Mouse (Mus musculus): ENCODE results near the gene Dnaaf5.

The Dnaaf5 gene

DNA sequence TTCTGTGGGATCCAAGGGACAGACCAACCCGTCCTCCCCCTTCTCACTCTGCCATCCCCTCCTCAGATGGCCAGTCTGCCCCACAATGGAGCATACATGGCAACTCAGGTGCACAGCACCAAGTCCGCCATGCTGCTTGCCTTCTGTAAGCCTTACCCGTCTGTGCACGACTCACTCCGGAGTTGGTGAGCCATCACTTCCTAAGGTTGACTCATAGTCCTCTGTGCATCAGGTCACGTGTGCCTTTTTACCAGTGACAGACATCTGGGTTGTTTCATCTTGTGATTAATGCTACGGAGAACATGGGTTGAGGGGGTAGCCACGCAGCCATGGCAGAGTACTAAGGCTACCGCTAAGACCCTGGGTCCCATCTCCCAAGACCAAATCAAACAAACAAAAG lies 9.4 kb upstream of the Dnaaf5 start:
- peak; percentile 49 for DNase-seq (ENCODE audit: extremely low read depth, insufficient read length, low spot score)

DNA sequence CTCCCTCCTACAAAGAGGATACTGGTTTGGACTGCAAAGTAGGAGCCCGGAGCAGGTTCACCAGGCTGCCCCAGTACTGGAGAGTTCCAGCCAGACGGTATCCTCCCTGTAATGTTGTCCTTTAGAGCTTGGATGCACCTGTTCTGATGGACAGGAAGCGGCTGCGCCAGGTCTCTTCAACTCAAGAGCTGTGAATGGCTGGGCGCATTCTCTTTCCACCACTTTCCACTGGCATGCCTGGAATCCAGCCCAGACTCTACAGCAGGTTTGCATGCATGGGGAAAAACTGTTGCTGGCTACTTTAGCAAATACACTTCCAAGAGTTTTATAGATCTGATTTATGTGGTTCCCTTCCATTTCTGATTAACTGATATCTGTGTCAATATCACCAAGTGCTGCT lies 8.7 kb upstream of the Dnaaf5 start:
- DNase-seq (ENCODE audit: extremely low read depth, insufficient read length, low spot score): no peak

DNA sequence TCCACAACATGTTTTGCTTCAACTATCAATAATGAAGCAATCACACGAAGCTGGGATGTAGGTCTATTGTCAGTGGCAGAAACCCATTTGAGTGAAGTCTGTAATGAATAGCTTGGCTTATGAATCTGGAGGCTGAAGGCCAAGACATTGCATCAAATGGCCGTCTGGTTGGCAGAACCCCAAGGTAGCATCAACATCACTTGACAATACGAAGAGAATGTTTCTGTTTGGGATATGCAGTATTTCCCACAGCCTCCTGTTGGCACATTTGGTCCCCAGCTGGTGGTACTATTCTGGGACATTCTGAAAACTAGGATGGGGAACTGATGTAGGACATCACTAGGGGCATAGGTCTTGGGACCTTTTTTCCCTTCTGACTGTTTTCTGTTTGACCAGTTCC lies 6.1 kb upstream of the Dnaaf5 start:
- DNase-seq (ENCODE audit: extremely low read depth, insufficient read length, low spot score): no peak

DNA sequence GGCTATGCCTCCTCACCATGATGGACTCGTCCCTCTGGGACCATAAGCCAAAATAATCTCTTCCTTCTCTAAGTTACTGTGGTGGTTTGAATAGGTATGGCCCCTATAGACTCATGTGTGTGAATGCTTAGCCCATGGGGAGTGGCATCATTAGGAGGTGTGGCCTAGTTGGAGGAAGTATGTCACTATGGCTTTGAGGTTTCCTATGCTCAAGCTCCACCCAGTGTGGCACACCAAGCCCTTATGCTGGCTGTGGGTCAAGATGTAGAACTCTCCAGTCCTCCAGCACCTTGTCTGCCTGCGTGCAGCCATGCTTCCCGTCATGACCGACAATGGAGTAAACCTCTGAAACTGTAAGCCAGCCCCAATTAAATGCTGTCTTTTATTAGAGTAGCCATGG lies 4.3 kb upstream of the Dnaaf5 start:
- no peak for DNase-seq (ENCODE audit: extremely low read depth, insufficient read length, low spot score)

DNA sequence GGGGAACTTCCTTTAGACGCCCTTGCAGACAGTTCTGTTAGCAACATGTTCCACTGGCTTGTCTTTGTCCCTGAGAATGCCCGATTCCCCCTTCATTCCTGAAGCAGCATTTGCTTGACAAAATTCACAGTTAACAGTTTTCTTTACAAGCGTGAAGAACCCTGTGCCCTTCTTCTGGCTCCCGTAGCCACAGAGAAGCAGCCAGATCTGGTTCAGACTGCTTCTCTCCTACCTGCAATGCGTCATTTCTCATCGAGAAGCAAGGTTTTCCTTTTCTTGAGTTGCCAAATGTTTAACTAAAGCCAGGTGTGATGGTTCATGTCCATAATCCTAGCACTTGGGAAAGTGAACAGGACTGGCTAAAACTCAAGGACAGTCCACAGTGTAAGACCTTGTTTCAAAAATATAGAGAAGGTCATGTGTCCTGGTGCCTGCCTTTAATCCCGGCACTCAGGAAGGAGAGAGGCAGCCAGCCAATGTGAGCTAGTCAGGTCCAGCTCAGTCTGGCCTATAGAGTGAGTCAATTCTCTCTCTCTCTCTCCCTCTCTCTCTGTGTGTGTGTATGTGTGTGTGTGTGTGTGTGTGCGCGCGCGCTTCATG lies 3.4 kb upstream of the Dnaaf5 start:
- DNase-seq (ENCODE audit: extremely low read depth, insufficient read length, low spot score): no peak

DNA sequence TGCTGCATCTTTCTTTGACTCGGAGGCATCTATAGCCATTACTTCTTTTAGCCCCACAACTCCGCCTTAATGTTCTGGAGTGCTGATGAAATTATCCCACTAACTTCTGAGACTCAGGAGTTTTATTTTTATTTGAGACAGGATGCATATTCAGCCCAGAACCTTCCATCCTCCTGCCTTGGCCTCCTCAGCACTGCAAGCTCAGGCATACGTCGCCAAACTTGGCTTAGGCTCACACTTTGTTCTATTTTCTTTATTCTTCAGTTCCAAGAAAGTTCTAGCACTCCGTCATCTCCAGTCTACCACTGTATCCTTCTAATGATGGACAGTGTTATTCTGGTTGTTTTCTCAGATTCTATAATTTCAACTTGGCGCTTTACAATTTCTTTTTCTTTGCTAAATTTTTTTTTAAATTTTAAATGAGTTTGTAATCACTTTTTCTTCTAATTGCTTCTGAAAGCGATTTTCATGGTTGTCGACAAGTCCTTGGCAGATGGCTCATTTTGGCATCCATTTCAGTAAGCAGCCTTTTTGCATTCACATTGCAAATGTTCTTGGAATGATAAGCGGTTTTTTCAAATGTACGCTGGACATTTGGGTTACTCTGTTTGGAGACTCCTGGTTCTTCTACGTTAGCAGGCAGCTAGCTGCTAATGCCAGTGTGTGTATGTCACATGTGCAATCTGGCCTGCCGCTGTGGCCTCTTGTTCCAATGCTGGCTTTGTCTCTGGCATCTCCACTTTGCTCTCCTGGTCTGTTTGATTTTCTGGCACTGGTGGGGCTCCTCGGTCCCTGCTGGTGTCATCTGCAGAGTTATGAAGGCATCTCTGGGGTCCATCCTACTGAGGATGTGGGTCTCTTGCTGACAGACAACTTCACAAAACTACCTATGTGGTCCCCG lies 2.6 kb upstream of the Dnaaf5 start:
- no peak for DNase-seq (ENCODE audit: extremely low read depth, insufficient read length, low spot score)

DNA sequence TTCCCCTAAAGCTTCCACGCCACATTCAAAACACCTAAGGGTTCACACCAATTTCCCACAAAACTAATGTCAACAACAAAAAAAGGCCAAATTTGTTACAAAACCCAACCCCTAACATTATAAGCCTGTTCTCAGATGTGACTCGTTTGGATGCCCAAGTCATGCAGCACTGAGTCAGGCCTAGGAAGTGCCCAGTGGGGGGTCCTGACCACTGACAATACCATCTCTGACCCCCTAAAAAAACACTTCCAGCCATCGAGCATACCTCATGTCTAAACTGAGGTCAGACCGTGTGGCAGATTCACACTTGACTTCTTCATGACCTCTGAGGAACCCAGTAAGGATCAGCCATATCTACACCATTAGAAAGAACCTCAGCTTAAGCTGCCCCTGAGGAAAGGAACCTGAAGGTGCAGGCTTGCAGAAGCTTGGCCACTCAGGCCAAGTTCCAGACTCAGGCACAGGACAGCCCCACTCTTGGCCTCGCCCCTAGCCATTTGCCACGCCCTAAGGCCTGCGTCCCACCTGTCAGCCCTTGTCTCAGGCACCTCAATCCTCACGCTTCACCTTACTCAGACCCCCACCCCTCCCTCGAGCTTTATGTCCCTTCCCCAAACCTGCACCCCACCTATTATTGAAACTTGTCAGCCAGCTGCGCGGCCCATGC lies 884 bp upstream of the Dnaaf5 start:
- DNase-seq (ENCODE audit: extremely low read depth, insufficient read length, low spot score): no peak

DNA sequence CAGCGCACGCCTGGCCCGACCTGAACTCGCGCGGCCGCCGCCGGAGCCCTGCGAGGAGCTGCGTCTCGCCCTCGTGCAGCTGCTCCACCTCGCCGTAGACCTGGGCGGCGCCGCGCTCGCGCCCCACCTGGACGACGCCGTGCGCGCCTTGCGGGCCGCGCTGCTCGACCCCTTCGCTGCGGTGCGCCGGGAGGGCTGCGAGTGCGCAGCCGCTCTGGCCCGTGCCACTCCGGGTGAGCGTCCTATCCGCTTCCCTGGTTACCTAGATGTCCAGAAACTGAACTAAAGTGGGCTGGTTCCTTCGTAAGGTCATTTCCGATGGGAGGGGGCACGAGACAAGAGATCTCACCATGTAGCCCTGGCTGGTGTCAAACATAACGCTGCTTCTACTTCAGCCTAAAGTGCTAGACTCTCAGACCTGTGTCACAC lies 594 bp downstream of the Dnaaf5 start:
- DNase-seq (ENCODE audit: extremely low read depth, insufficient read length, low spot score): no peak

DNA sequence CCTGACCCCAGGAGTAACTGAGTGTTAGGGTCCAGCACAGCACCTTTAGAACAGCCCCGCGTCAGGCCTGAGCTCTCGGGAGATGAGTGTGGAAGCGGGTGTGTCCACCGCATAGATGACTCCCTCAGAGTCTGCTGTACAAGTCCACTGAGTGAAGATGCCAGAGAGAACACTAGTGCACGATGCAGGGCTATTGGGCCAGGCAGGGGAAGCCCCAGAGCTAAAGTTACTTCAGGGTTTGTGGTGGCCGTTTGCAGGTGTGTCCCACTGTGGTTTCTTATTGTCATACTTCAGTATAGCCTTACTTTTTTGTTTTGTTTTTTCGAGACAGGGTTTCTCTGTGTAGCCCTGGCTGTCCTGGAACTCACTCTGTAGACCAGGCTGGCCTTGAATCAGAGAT lies 10.9 kb downstream of the Dnaaf5 start:
- DNase-seq (ENCODE audit: extremely low read depth, insufficient read length, low spot score): no peak

DNA sequence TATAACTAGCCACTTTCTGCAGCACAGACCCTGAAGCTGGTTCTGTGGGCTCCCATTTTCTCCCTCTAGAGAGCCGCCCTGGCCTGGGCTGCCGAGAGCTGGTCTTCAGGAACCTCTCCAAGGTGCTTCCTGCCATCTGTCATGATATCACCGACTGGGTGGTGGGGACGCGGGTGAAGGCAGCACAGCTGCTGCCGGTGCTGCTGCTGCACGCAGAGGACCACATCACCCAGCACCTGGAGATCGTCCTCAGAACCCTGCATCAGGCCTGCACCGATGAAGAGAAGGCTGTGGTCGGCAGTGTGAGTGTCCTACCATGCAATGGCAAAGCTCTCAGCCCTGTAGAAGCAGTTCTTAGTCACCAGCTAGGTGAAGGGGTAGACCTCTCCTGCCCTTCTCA lies 11.6 kb downstream of the Dnaaf5 start:
- DNase-seq (ENCODE audit: extremely low read depth, insufficient read length, low spot score): no peak

DNA sequence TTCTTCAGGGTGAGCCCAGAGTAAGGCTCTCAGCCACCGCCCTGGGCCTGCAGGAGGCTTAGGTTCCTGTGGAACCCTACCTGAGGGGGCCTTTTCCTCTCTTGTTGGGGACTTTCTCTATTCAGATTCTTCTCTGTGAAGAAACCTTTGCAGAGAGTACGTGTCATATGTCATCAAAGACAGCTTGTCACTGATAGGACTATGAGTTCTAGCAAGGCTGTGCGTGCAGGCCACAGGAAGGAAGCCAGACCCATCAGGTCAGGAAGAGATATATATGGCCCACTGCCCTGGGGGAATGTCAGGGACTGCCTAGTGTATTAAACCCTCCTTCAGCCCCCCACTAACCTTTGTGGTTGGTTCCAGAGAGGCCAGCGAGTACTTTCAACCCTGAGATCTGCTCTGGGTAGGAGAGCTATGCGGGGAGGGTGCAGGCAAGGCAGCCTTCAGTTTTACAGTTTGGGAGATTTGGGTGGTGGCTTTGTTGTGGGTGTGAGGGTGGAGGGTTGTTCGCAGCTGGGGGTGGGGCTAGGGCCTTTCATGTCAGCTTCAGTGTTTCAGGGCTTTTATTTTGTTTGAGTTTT lies 16.8 kb downstream of the Dnaaf5 start:
- DNase-seq (ENCODE audit: extremely low read depth, insufficient read length, low spot score): no peak

DNA sequence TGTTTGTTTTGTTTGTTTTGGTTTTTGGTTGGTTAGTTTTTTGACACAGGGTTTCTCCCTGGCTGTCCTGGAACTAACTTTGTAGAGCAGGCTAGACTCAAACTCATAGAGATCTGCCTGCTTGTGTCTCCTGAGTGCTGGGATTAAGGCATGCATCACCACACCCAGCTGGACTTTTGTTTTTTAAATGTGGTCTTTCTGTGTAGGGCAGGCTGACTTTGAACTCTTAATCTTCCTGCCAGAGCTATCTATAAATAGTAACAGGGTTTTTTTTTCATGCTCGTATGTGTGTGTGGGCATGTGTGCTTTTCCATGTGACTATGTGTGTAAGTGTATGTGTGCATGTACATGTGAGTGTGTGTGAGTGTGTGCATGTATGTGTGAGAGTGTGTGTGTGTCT lies 17.5 kb downstream of the Dnaaf5 start:
- no peak for DNase-seq (ENCODE audit: extremely low read depth, insufficient read length, low spot score)

DNA sequence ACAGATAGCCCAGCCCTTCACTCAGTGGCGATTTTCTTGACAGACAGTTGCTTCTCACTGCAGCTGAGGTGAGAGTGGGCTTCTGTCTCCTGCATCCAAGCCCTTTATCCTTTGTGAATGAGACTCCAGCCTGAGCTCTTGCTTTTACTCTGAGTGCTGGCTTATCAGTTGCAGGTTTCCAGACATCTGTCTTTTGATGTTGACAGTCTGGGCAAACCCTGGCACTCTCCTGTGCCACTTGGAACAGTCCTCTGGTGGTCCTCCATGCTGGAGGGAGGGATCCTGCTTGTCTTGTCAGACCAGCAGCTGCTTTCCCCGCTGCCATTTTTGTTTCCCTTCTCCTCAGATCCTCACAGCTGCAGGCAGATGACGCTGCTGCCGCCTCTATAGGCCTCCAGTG lies 21.9 kb downstream of the Dnaaf5 start:
- DNase-seq (ENCODE audit: extremely low read depth, insufficient read length, low spot score): no peak

DNA sequence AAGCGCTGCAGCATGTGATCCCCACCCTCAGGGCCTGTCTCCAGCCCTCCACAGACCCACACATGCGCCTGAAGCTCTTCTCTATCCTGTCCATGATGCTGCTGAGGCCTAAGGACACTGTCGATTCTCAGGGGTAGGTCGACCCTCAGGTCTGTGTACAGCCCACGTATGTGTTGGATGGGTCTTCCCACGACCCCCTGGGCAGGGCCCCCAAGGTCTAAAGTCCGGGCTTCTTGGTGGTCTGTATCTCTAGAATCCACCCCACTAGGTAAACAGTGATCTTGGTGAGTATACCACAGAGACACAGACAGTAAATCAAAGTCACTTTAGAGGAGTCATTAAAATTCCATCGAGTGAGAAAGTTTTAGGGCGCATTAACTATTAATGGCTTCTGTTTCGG lies 24.1 kb downstream of the Dnaaf5 start:
- no peak for DNase-seq (ENCODE audit: extremely low read depth, insufficient read length, low spot score)

DNA sequence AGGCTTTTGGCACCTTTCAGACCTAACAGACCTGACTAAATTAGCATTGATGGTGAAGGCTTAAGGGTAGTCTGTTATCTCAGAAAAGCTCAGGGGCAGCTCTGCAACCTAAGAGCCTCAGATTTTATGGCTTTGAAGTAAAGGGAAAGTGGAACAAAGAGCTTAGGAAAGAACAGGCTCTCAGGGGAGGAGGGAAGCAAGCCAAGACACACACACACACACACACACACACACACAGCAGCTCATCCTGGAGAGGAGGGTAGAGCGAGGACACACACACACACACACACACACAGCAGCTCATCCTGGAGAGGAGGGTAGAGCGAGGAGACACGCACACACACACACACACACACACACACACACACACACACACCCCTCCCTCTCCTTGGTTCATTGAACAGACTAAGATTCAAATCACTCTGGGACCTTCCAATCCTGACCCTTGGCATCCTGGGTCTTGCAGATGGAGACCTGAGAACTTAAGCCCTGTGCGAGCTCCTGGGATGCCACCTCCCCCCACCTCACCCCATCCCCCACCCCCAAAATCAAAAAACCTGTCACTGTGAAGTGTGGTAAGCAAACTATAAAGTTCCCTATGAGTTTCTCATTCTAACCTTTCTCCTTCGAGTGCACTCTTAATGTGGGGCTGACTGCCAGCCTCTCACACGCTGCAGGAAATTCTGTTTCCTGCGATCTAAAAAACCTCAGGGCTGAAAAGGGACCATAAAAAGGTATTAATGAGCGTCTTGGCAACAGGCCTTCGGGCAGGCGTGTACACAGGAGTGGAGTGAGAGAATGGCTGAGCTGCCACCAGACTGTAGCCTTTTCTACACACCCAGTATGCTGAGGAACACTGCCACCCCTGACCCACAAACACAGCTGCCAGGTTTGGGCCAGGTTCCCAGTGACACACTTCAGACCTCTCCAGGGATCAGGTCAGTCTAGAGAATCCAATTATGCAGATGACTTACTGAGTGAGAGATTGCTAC lies 24.8 kb downstream of the Dnaaf5 start:
- DNase-seq (ENCODE audit: extremely low read depth, insufficient read length, low spot score): no peak

DNA sequence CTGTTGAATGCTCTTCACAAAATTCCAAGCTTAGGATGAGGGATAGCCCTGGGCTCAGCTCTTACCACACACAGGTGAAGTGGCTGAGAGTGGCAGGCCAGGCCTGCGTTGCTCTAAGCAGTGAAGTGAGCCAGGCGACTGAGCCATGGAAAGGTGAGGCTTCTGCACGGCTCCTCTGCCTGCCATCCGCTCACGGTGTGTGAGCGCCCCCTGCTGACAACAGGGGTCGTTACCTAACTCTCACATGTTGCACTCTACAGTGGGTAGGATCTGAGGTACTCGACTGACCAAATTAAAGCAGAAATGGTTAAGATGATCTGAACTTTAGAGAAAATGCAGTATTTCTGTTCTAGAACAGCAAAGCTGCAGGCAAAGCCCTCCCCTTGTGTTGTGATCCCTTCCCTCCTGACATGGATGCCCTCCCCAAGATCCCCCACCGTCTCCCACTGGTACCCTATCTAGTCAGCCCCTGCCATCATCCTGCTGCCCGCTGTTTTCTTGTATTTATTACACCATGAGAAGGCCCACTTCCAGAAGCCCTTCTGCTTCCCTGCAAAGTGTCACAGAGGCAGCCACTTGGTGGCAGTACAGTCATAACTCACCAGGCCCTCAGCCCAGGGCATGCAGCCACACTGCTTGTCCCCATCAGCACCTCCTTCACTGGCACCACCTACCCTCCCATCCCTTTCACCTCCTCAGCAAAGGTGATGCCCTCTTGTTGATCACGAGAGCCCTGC lies 29.0 kb downstream of the Dnaaf5 start:
- DNase-seq (ENCODE audit: extremely low read depth, insufficient read length, low spot score): peak; percentile 45

DNA sequence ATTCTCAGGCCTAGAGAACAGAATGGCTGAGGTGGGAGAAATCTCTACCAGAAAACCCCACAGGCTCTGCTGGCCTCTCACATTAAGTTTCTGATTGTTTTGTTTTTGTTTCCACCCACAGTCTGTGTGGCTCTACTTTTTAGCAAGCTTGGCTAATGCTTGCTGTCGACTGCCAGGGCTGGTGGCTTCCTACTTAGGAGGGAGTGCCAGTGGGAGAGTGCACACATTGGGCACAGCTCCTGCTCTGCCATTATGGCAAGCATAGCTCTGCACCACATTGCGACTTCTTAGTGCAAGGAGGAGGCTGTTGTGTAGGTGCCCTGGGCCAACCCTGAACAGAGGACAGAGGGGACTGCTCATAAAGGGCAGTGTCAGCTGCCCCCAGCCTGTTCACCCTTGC lies 33.1 kb downstream of the Dnaaf5 start:
- DNase-seq (ENCODE audit: extremely low read depth, insufficient read length, low spot score): no peak

DNA sequence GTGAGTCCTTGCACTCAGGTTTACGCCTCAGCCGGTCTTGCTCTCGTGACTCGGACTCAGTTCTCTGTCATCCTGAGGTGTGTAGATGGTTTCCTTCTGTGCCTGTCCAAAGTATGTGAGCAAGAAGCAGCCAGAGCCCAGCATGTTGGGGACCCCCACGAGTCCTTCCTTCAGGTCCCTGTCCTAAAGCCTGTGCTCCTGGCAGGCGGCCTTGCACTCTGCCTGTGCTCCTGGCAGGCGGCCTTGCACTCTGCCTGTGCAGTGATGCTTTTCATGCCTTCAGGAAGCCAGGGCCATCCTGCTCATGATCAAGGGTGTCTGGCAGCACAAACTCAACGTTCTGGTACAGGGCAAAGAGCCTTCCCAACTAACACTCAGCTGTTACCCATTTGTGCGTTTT lies 33.6 kb downstream of the Dnaaf5 start:
- no peak for DNase-seq (ENCODE audit: extremely low read depth, insufficient read length, low spot score)

DNA sequence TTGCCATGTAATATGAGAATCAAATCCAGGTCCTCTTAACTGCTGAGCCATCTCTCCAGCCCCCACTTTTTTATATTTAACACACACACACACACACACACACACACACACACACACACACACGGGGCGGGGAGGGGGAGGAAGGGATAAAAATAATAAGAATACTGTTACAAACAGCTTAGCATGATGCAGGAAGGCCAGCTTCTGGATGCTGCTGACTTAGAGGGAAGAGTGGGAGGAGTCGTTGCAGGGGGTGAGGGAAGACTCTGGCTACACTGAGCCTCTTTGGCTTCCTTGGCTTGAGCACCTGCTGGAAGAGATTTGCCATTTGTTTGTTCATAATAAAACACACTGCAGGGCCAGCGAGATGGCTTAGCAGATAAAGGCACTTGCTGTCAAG lies 34.9 kb downstream of the Dnaaf5 start:
- no peak for DNase-seq (ENCODE audit: extremely low read depth, insufficient read length, low spot score)

DNA sequence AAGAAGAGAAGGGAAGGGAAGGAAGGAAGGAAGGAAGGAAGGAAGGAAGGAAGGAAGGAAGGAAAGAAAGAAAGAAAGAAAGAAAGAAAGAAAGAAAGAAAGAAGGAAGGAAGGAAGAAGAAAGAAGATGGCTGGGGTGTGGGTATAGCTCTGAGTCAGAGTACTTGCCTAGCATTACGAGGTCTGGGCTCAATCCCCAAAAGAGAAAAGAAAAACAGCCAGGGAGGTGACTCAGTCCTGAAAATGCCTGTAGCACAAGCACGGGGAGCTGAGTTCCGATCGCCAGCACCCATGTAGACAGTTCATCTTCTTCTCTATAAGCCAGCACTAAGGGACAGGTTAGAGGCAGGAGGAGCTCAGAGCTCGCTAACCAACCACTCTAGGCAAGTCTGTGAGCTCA lies 39.7 kb downstream of the Dnaaf5 start:
- DNase-seq (ENCODE audit: extremely low read depth, insufficient read length, low spot score): peak; percentile 63
